Mouse (Mus musculus) cerebellum, postnatal 14 days (tissue): ENCODE results near the gene Ggnbp2.

Experiments used
- DNase-seq, 2 experiments: peaks; one replicate each; pipeline ENCODE4 v3.0.0; 2021; ENCODE audit warnings: mixed read lengths in 2 of 2

Gene Ggnbp2

GRCm38 (mm10) chr11:84870337-84871043 lies at the start of gene Ggnbp2:
Gene Ggnbp2, minus strand, starts transcription at chr11:84870817.
- peak; percentile 95 to 96 for DNase-seq

DNA sequence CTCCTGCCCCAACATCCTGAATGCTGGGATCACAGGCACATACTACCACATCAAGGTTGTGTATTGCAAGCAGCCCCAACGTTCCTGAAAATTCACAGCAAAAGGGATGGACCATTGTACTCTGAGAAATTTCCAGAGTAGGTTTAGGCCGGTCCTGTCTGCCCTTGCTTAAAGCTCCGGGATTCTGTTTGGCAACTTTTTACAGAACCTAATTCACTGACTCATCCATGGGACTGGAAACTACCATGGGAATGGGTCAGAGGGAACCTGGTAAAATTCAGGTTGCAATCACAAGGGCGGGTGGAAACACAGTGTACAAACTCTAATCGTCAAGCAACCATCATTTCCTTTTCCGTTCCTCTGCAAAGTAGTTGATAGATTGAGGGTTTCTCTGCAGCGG lies 49.3 kb upstream of the Ggnbp2 start:
- no peak for DNase-seq

DNA sequence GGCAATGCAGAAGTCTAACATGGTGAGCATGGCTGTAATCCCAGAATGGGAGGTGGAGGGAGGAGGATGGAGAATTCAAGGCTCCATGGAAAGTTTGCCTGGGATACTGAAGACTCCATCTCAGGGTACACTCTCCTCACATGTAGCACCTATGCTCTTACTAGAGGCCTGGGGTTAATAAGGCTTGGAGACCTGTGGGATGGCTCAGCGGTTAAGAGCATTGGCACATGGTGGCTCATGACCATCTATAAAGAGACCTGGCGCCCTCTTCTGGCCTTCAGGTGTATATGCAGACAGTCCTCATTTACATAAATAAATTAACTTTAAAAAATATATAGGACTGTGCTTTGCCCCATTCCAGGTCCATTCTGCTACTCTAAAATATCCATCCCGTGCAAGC lies 48.7 kb upstream of the Ggnbp2 start:
- peak; percentile 43 to 68 for DNase-seq

- DNase-seq, result peak; percentile 97 to 99
These were observed 47.8 kb upstream of the Ggnbp2 start for GRCm38 (mm10) chr11:84918425-84918824.

DNA sequence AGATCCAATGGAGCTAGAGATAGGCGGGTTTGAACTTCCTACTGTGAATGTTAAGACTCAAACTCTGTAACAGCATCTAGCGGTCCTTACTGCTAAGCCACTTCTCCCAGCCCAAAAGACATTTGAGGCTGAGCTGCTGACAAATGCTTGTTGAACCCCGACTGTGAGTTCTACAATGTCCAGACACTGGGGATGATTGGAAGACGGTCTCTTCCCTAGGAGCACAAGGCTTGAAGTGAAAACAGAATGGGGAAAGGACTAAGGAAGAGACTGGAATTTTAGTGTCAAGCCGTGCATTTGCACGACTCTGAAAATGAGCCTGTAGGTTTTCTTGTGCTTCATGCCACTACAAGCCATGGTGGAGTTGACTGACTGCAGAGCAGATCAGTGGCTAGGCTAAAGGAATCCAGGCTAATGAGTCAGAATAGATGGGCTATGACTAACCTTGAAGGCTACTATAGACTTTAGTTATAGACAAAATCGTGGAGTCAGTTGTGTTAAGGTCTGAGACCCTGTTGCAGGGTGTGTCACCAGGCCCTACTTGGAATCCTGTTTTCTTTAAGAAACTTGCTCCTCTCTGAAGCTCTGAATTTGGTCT lies 46.2 kb upstream of the Ggnbp2 start:
- DNase-seq, result no peak

- DNase-seq, result peak; percentile 90 to 91
These were observed 45.6 kb upstream of the Ggnbp2 start, which contains the start of gene Znhit3 for GRCm38 (mm10) chr11:84916053-84916702. Gene Znhit3, minus strand, starts transcription at chr11:84916366.

GRCm38 (mm10) chr11:84914673-84915072 lies 44.1 kb upstream of the Ggnbp2 start:
- no peak for DNase-seq

DNA sequence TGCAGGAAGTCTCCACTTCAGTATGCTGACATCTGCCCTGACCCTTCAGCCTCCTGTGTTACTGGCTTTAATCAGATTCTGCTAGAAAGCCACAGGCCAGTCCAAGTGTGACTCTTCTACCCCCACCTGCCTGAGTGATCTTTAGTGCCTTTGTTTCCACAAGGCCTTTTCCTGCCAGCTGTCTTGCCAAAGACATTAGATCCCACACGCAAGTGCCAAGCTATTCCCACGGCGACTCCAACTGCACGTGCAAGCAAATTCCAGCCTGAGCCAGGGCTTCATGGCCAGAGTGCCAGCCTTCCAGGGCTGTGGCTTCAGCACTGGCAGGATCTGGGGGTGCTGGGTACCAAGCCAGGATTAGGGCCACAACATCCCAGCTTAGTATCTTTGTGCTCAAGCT lies 39.8 kb upstream of the Ggnbp2 start:
- no peak for DNase-seq

DNA sequence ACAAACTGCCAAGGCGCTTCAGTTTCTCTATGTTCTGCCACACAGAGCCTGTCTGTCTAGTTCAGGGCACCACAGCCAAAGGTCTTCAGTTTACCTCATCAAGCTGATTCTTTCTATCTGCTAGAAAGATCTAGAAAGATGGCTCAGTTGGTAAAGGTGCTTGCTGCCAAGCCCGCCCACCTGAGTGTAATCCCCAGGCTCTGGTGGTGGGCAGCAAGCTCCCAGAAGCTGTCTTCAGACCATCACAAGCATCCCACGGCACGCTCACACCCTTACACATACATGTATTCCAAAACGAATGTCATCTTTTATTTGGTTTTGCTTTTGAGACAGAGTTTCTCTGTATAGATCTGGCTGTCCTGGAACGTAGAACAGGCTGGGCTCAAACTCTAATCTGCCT lies 37.9 kb upstream of the Ggnbp2 start:
- DNase-seq, result no peak

DNA sequence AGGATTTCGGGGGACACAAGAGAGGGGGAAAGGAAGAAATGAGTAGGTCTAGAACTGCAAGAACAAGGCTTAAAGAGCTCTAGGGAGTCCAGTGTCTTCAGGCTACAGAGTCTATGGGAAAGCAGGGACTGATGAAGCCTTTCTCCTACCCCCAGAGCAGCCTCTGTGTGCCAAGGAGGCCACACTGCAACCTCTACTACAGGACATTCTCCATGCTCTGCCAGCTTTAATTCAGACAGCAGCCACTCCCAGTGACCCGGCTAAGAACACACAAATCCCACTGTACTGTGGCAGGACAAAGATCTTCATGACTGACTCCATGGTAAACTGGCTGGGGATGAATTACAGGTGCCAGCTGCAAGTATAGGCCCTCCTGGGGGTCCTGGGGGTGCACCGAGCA lies 36.5 kb upstream of the Ggnbp2 start:
- no peak for DNase-seq

DNA sequence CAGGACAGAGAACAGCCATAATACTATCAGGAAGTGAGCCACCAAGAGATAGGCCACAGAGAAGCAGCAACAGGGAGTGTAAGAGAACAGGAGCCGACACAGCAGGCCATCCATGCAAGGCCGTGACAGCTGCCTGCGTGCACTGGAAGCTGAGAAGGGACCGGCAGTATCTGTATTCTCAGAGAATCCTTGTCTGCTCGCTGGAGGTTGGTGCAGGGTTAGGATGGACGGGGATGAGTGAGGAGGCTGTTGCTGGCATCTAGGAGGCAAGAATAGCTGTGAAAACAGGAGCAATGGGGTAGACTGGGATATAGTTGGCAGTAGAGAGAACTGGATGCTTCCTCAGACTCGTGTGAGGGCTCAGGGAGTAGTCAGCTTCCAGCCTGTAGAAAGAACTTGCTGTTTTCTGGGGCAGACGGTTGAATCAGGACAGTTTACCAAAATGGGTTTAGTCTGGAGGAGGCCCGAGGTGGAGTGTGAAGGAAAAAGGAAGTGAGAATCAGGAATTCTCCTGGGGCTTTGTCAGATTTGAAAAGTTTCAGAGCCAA lies 34.1 kb upstream of the Ggnbp2 start:
- DNase-seq, result no peak

- no peak for DNase-seq
These were observed 22.5 kb upstream of the Ggnbp2 start for GRCm38 (mm10) chr11:84893113-84893512.

DNA sequence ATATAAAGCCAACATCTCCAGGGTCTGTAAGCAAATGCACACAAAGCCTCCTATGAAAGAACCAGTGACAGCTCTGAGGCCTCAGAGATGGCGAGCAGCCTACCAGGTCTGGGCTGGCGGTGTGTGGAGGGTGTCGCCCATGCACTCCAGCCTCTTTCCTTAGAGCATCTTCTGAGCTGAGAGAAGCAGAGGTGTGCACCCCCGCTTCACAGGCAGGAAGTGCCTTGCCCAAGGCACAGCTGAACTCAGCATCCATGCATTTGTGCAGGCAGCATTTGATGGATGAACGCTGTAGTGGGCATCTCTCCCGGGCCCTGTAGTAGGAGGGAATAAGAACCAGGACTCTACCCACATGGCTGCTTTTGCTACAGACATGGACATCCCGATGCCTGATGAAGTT lies 21.1 kb upstream of the Ggnbp2 start:
- DNase-seq, result no peak

DNA sequence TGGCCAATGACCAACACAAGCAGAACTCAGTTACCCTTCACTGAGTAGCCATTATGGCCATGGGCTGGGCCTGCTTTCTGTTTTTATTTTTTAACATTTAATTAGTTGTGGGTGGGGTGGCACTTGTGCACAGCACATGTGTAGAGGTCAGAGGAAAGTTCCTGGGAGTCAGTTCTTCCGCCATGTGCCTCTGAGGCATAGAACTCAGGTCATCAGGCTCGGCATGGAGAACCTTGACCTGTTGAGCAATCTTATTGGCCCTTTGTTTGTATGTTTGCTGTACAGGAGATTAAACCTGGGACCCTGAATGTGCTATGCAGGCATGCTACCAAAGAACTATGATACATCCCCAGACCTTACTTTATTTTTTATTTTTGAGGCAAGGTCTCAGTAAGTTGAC lies 18.9 kb upstream of the Ggnbp2 start:
- DNase-seq, result no peak

- no peak for DNase-seq
These were observed 17.4 kb upstream of the Ggnbp2 start for GRCm38 (mm10) chr11:84888025-84888424.

- DNase-seq, result no peak
These were observed 16.3 kb upstream of the Ggnbp2 start for GRCm38 (mm10) chr11:84886767-84887511.

GRCm38 (mm10) chr11:84886236-84886635 lies 15.6 kb upstream of the Ggnbp2 start:
- no peak for DNase-seq

- DNase-seq, result no peak
These were observed 14.6 kb upstream of the Ggnbp2 start for GRCm38 (mm10) chr11:84885238-84885637.

- no peak for DNase-seq
These were observed 11.7 kb upstream of the Ggnbp2 start for GRCm38 (mm10) chr11:84882346-84882745.

DNA sequence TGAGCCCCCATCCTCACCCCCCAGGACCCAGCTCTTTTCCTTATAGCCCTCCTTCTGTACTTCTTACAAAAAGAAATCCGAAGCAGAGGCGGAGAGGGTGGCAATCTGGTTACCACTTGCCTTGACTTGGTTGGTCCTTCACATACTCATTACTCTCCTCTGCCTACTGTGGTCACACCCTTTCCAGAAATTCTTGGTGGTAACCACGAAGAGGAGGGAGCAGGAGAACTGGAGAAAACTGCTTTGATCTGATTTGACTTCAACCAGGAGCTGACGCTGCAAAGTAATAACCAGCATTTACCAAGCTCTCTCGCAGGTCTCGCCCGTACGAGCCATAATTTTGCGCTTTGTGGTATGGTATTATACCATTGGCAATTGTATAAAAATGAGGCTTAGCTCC lies 10.4 kb upstream of the Ggnbp2 start:
- DNase-seq, result no peak

GRCm38 (mm10) chr11:84880465-84880961 lies 9.9 kb upstream of the Ggnbp2 start:
- peak; percentile 67 to 72 for DNase-seq

DNA sequence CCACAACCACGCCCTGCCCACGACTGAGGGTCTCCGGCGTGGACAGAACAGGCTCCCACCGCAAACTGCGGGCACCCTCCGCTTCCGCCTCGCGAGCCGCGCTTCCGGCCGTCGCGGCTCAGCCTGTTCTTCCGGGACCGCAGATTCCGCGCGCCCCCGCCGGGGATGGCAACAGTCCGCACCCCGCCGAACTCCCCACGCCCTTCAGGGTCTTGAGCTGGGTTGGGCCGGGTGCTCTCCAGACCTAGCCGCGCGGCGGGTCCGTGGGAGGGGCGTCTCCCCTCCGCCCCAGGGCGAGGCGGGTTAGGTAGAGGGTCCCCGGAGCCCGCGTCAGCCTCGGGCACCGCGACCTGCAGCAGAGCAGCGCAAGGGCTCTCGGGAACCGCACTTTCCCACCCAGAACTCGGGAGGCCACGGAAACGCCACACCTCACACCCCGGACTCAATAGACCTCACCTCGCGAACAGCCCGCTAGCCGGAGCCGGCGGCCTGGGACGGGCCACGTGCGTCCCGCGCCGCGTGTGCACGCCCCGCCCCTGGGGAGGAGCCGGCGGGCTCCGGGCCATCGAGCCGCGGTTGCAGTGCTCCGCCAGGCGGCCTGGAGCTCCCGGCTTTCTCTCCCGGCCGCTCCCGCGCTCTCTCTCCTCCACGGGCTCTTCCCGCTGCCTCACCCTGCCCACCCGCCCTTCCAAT lies 9.3 kb upstream of the Ggnbp2 start, which contains the start of the genes Myo19 and Pigw:
Myo19 (plus strand) TSS at position 377 of the 693 bp plus-strand sequence.
Pigw (minus strand) TSS at position 514 of the 693 bp plus-strand sequence.
- peak; percentile 83 to 87 for DNase-seq
